Mouse (Mus musculus) left cerebral cortex, postnatal 10 days (tissue): ENCODE measurements around the gene Vmn1r100. TPM values are rescaled to one million over a fixed set of nuclear protein-coding genes. Genes with fewer than 3 reads are reported as not detected.
"Not testable (repeated sequence)": the region's sequence is repeated elsewhere in the genome, so short reads cannot be mapped to it uniquely, and the experiment has no call there.

Experiments
- DNase-seq, 2 experiments: peaks; one replicate each; pipeline ENCODE4 v3.0.0; 2021 to 2022; ENCODE audit warnings: low spot score in 2 of 2, mixed read lengths in 1 of 2; ENCODE audit errors: extremely low spot score in 1 of 2
- intact Hi-C: fragments of 180-260 bp; cut with DNase I; formaldehyde crosslinking; loops from one replicate; pipeline ENCODE4 v1.15.1; 2025
- total RNA-seq, 2 experiments: library from RNA; stranded (reverse); gene quantifications; 2 replicates each; pipeline ENCODE4 v1.2.3; 2021

The Vmn1r100 gene
- not detected for total RNA-seq

- DNase-seq, intact Hi-C loops: not testable (repeated sequence)
Observed at GRCm38 (mm10) chr7:20417642-20418041, at the start of gene Vmn1r100. TSS of gene Vmn1r100 (plus strand) at chr7:20417942.

- DNase-seq, intact Hi-C loops: not testable (repeated sequence)
Observed at GRCm38 (mm10) chr7:20375310-20375709, 42.4 kb upstream of the Vmn1r100 start, which contains the start of gene Gm5728. TSS of gene Gm5728 (minus strand) at chr7:20375410.

GRCm38 (mm10) chr7:20442493-20442892 is 24.8 kb downstream of the Vmn1r100 start, which contains the start of gene Vmn1r101:
TSS of gene Vmn1r101 (minus strand) at chr7:20442593.
- DNase-seq, intact Hi-C loops: not testable (repeated sequence)

Other genes starting within 250 kb of the Vmn1r100 start
- gene Vmn1r94, start 249.6 kb upstream of the Vmn1r100 start, total RNA-seq, result not detected
- gene Vmn1r95, start 224.2 kb upstream of the Vmn1r100 start, total RNA-seq, result not detected
- not detected for gene Gm6164, start 212.3 kb upstream of the Vmn1r100 start, total RNA-seq
- not detected for gene Gm4498, start 184.1 kb upstream of the Vmn1r100 start, total RNA-seq
- not detected for gene Gm5890, start 155.1 kb upstream of the Vmn1r100 start, total RNA-seq
- gene Gm4133, start 83.9 kb upstream of the Vmn1r100 start, total RNA-seq, result not detected
- not detected for gene Gm5728, start 42.5 kb upstream of the Vmn1r100 start, total RNA-seq
- not detected for gene Vmn1r101, start 24.7 kb downstream of the Vmn1r100 start, total RNA-seq
- not detected for gene Gm10670, start 57.0 kb downstream of the Vmn1r100 start, total RNA-seq
- gene Vmn1r103, start 92.6 kb downstream of the Vmn1r100 start, total RNA-seq, result not detected
- gene Vmn1r104, start 115.9 kb downstream of the Vmn1r100 start, total RNA-seq, result not detected
- gene Gm5726, start 127.8 kb downstream of the Vmn1r100 start, total RNA-seq, result not detected
- not detected for gene Gm4141, start 158.3 kb downstream of the Vmn1r100 start, total RNA-seq
- gene Gm4513, start 181.1 kb downstream of the Vmn1r100 start, total RNA-seq, result not detected